Mouse (Mus musculus): ENCODE measurements around the gene Klf11. TPM values are rescaled to one million over a fixed set of nuclear protein-coding genes. Genes with fewer than 3 reads are reported as not detected.
"Not testable (repeated sequence)": the region's sequence is repeated elsewhere in the genome, so short reads cannot be mapped to it uniquely, and the experiment has no call there.

The Klf11 gene
- polyA plus RNA-seq, 1 experiment from 2014 or later, result 18.4 TPM

GRCm38 (mm10) chr12:24686038-24686695 is 35.1 kb downstream of the Klf11 start:
- Histone ChIP-seq H3K4me2 (no peak overlapping the region), H3K4me3 (no peak overlapping the region)
- no peak for ATAC-seq (replicated peaks; ENCODE audit: insufficient number of reproducible peaks, insufficient read depth, low FRiP score, low read depth)

GRCm38 (mm10) chr12:24686696-24687346 is 35.7 kb downstream of the Klf11 start:
- Histone ChIP-seq H3K9me3 (replicated peaks) (no peaks in the 10 kb centered on the region), H3K4me2 (no peak overlapping the region), H3K9ac (no peak overlapping the region), H3K27me3 (peaks cover 12% of the 10 kb centered on the region; the same call in 1 of the 2 replicates), H3K4me3 (no peak overlapping the region), H3K27ac (no peak overlapping the region), H3K36me3 (no peaks in the 10 kb centered on the region), H3K4me1 (replicated peaks) (peaks cover 11% of the 10 kb centered on the region)
- ATAC-seq (replicated peaks; ENCODE audit: insufficient number of reproducible peaks, insufficient read depth, low FRiP score, low read depth), result no peak
- WGBS, result 66% methylated on average over 11 of the region's 11 CpGs

More at GRCm38 (mm10) chr12:24686038-24686695, 35.1 kb downstream of the Klf11 start:
- peaks cover 18% of the 10 kb centered on the region for H3K4me1 ChIP-seq (replicated peaks)
- H3K27me3 ChIP-seq, result peaks cover 19% of the 10 kb centered on the region
- no peaks in the 10 kb centered on the region for H3K9me3 ChIP-seq (replicated peaks)
- 60% methylated on average over 6 of the region's 6 CpGs for WGBS
- no peak overlapping the region for H3K27ac ChIP-seq
- H3K9ac ChIP-seq, result no peak overlapping the region
- no peaks in the 10 kb centered on the region for H3K36me3 ChIP-seq

GRCm38 (mm10) chr12:24690351-24690750 is 39.3 kb downstream of the Klf11 start:
- ATAC-seq (replicated peaks; ENCODE audit: insufficient number of reproducible peaks, insufficient read depth, low FRiP score, low read depth), result no peak
- H3K27ac ChIP-seq, result no peak overlapping the region
- H3K27me3 ChIP-seq, result peaks cover 5% of the 10 kb centered on the region; the same call in 1 of the 2 replicates
- no peak overlapping the region for H3K4me2 ChIP-seq
- no peaks in the 10 kb centered on the region for H3K4me1 ChIP-seq (replicated peaks)
- 69% methylated on average over 3 of the region's 3 CpGs for WGBS
- no peak overlapping the region for H3K4me3 ChIP-seq
- no peaks in the 10 kb centered on the region for H3K9me3 ChIP-seq (replicated peaks)
- no peaks in the 10 kb centered on the region for H3K36me3 ChIP-seq
- no peak overlapping the region for H3K9ac ChIP-seq

- Histone ChIP-seq H3K9me3 (replicated peaks) (no peaks in the 10 kb centered on the region), H3K27ac (no peak overlapping the region), H3K27me3 (no peaks in the 10 kb centered on the region; the same call in 1 of the 2 replicates), H3K4me3 (no peak overlapping the region), H3K36me3 (no peaks in the 10 kb centered on the region), H3K4me1 (replicated peaks) (no peaks in the 10 kb centered on the region), H3K4me2 (no peak overlapping the region), H3K9ac (no peak overlapping the region)
- ATAC-seq (replicated peaks; ENCODE audit: insufficient number of reproducible peaks, insufficient read depth, low FRiP score, low read depth), result peak; percentile 72
- WGBS, result 38% methylated on average over 16 of the region's 16 CpGs
Observed at GRCm38 (mm10) chr12:24696500-24697483, 45.7 kb downstream of the Klf11 start.

GRCm38 (mm10) chr12:24697484-24698204 is 46.6 kb downstream of the Klf11 start:
- H3K4me1 ChIP-seq (replicated peaks), result peaks cover 2% of the 10 kb centered on the region
- H3K4me2 ChIP-seq, result no peak overlapping the region
- WGBS, result 57% methylated on average over 8 of the region's 8 CpGs
- H3K9me3 ChIP-seq (replicated peaks), result no peaks in the 10 kb centered on the region
- H3K4me3 ChIP-seq, result no peak overlapping the region
- no peak for ATAC-seq (replicated peaks; ENCODE audit: insufficient number of reproducible peaks, insufficient read depth, low FRiP score, low read depth)
- H3K27me3 ChIP-seq, result no peaks in the 10 kb centered on the region; the same call in 1 of the 2 replicates
- no peak overlapping the region for H3K9ac ChIP-seq
- H3K36me3 ChIP-seq, result no peaks in the 10 kb centered on the region
- H3K27ac ChIP-seq, result no peak overlapping the region

- peaks cover 10% of the 10 kb centered on the region for H3K4me1 ChIP-seq (replicated peaks)
- no peak overlapping the region for H3K27ac ChIP-seq
- H3K4me2 ChIP-seq, result no peak overlapping the region
- H3K27me3 ChIP-seq, result no peaks in the 10 kb centered on the region; the same call in 1 of the 2 replicates
- WGBS, result 52% methylated on average over 3 of the region's 3 CpGs
- no peak overlapping the region for H3K4me3 ChIP-seq
- no peaks in the 10 kb centered on the region for H3K36me3 ChIP-seq
- H3K9me3 ChIP-seq (replicated peaks), result no peaks in the 10 kb centered on the region
- ATAC-seq (replicated peaks; ENCODE audit: insufficient number of reproducible peaks, insufficient read depth, low FRiP score, low read depth), result no peak
- H3K9ac ChIP-seq, result no peak overlapping the region
Observed at GRCm38 (mm10) chr12:24698514-24698913, 47.4 kb downstream of the Klf11 start.

GRCm38 (mm10) chr12:24699578-24699977 is 48.5 kb downstream of the Klf11 start:
- Histone ChIP-seq H3K4me3 (no peak overlapping the region), H3K27ac (no peak overlapping the region), H3K9me3 (replicated peaks) (no peaks in the 10 kb centered on the region), H3K4me1 (replicated peaks) (peaks cover 10% of the 10 kb centered on the region), H3K27me3 (no peaks in the 10 kb centered on the region; the same call in 1 of the 2 replicates), H3K36me3 (no peaks in the 10 kb centered on the region), H3K9ac (no peak overlapping the region), H3K4me2 (no peak overlapping the region)
- ATAC-seq (replicated peaks; ENCODE audit: insufficient number of reproducible peaks, insufficient read depth, low FRiP score, low read depth), result no peak
- WGBS, result 56% methylated on average over 10 of the region's 10 CpGs

GRCm38 (mm10) chr12:24701621-24702020 is 50.5 kb downstream of the Klf11 start:
- H3K36me3 ChIP-seq; H3K27ac ChIP-seq; H3K27me3 ChIP-seq; H3K9me3 ChIP-seq (replicated peaks); ATAC-seq (replicated peaks; ENCODE audit: insufficient number of reproducible peaks, insufficient read depth, low FRiP score, low read depth); H3K4me3 ChIP-seq; H3K9ac ChIP-seq; H3K4me2 ChIP-seq: not testable (repeated sequence)
- H3K4me1 ChIP-seq (replicated peaks), result peaks cover 12% of the 10 kb centered on the region
- 85% methylated on average over 9 of the region's 9 CpGs for WGBS

- H3K27ac ChIP-seq, result peak overlapping the region; percentile 41; the same call in 1 of the 2 replicates
- H3K9me3 ChIP-seq (replicated peaks), result no peaks in the 10 kb centered on the region
- 37% methylated on average over 3 of the region's 3 CpGs for WGBS
- 0 out of 2 replicates have a peak overlapping the region, but pooled peaks have one; percentile 5 for H3K9ac ChIP-seq
- H3K4me3 ChIP-seq, result no peak overlapping the region
- no peak for ATAC-seq (replicated peaks; ENCODE audit: insufficient number of reproducible peaks, insufficient read depth, low FRiP score, low read depth)
- H3K4me1 ChIP-seq (replicated peaks), result peaks cover 24% of the 10 kb centered on the region
- no peak overlapping the region for H3K4me2 ChIP-seq
- no peaks in the 10 kb centered on the region for H3K36me3 ChIP-seq
- no peaks in the 10 kb centered on the region; the same call in 1 of the 2 replicates for H3K27me3 ChIP-seq
Observed at GRCm38 (mm10) chr12:24703013-24703412, 51.9 kb downstream of the Klf11 start.

GRCm38 (mm10) chr12:24705502-24706263 is 54.6 kb downstream of the Klf11 start:
- no peaks in the 10 kb centered on the region for H3K36me3 ChIP-seq
- no peak for ATAC-seq (replicated peaks; ENCODE audit: insufficient number of reproducible peaks, insufficient read depth, low FRiP score, low read depth)
- peaks cover 41% of the 10 kb centered on the region for H3K4me1 ChIP-seq (replicated peaks)
- no peak overlapping the region for H3K4me3 ChIP-seq
- no peak overlapping the region for H3K27ac ChIP-seq
- H3K4me2 ChIP-seq, result no peak overlapping the region
- 90% methylated on average over 15 of the region's 15 CpGs for WGBS
- H3K9me3 ChIP-seq (replicated peaks), result no peaks in the 10 kb centered on the region
- no peak overlapping the region for H3K9ac ChIP-seq
- no peaks in the 10 kb centered on the region for H3K27me3 ChIP-seq

Data from heart, embryonic 15.5 days (tissue).